Mouse (Mus musculus): ENCODE data around the gene Grb2. TPM values are rescaled to one million over a fixed set of nuclear protein-coding genes. Genes with fewer than 3 reads are reported as not detected.

Gene Grb2
- polyA plus RNA-seq, 2 experiments: 22.4 to 26.0 TPM

DNA sequence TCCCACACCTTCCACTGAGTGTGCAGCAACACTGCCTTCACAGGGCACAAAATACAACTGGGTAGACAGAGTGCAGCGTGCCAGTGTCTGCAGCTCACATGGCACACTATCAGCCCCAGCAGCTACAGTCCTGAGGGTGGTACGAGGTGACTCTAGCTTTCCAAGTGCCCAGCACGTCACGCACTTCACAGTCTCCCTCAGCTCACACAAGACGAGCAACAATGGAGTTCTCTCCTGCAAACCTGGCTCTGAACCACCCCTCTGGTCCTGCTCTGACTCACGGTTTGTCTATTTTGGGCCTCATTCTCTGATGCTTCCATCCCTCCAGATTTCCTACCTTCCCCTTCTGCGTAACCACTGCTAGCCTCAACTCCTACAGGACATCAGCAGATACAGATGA, 108.7 kb downstream of the Grb2 start:
- 83% methylated on average over 7 of the region's 7 CpGs for WGBS (ENCODE audit: insufficient replicate concordance)
- Histone ChIP-seq H3K4me1 (replicated peaks; ENCODE audit: control insufficient read depth in 2 of 2, insufficient read depth in 2 of 2, low read length in 1 of 2) (peaks cover 11 to 12% of the 10 kb centered on the region in 2 experiments), H3K4me2 (ENCODE audit: low read depth) (no peak overlapping the region), H3K36me3 (replicated peaks; ENCODE audit: control insufficient read depth, insufficient read depth, low read depth) (peaks cover 22% of the 10 kb centered on the region), H3K9ac (replicated peaks) (no peak overlapping the region), H3K9me3 (ENCODE audit: control insufficient read depth, low read length) (no peaks in the 10 kb centered on the region), H3K4me3 (ENCODE audit: insufficient read depth in 1 of 2, low read depth in 2 of 2, low read length in 2 of 2) (no peak overlapping the region), H3K27ac (no peak overlapping the region), H3K27me3 (ENCODE audit: control insufficient read depth, insufficient read depth, low read length) (no peaks in the 10 kb centered on the region)
- TF ChIP-seq CTCF (IDR thresholded peaks at IDR 0.05; ENCODE audit: low read depth) (no peak), EP300 (IDR thresholded peaks at IDR 0.05; ENCODE audit: low read depth) (no peak)
- DNase-seq (ENCODE audit: low read depth in 3 of 3, low spot score in 3 of 3) (no peak), ATAC-seq (ENCODE audit: insufficient read depth) (no peak)

DNA sequence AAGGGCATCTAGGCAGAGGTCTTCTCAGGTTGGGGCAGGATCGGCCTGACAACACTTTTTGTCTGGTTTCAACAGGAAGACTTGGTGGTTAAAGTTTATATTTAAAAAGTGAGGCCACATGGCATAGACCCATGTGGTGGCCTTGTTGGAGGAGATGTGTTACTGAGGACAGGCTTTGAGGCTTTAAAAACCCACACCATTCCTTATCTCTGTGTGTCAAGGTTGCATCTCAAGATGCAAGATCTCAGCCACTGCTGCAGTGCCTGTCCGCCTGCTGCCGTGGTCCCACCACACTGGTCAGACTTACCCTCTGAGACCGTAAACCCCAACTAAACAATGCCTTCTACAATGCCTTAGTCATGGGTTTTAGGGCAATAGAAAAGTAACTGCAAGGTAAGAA, 110.1 kb downstream of the Grb2 start:
- H3K9ac ChIP-seq (replicated peaks): no peak overlapping the region
- DNase-seq (ENCODE audit: low read depth in 3 of 3, low spot score in 3 of 3): no peak
- H3K36me3 ChIP-seq (replicated peaks; ENCODE audit: control insufficient read depth, insufficient read depth, low read depth): peaks cover 34% of the 10 kb centered on the region
- no peaks in the 10 kb centered on the region for H3K27me3 ChIP-seq (ENCODE audit: control insufficient read depth, insufficient read depth, low read length)
- H3K4me3 ChIP-seq (ENCODE audit: insufficient read depth in 1 of 2, low read depth in 2 of 2, low read length in 2 of 2): no peak overlapping the region
- H3K4me2 ChIP-seq (ENCODE audit: low read depth): no peak overlapping the region
- ATAC-seq (ENCODE audit: insufficient read depth): no peak
- 51% methylated on average over 4 of the region's 4 CpGs for WGBS (ENCODE audit: insufficient replicate concordance)
- H3K27ac ChIP-seq: no peak overlapping the region
- H3K9me3 ChIP-seq (ENCODE audit: control insufficient read depth, low read length): no peaks in the 10 kb centered on the region
- no peak for TF ChIP-seq EP300 (IDR thresholded peaks at IDR 0.05; ENCODE audit: low read depth)
- TF ChIP-seq CTCF (IDR thresholded peaks at IDR 0.05; ENCODE audit: low read depth): no peak
- peaks cover 11 to 12% of the 10 kb centered on the region in 2 experiments for H3K4me1 ChIP-seq (replicated peaks; ENCODE audit: control insufficient read depth in 2 of 2, insufficient read depth in 2 of 2, low read length in 1 of 2)

DNA sequence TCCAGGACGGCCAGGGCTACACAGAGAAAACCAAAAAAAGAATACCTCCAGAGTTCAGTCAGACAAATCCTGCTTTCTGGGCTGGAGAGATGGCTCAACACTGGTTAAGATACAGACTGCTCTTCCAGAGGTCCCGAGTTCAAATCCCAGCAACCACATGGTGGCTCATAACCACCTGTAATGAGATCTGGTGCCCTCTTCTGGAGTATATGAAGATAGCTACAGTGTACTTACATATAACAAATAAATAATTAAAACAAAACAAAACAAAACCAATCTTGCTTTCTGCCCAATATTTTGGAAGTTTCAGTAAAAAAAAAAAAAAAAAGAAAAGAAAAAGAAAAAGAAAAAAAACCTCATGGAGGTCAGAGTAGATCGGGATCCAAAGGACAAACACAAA, 113.2 kb downstream of the Grb2 start:
- 78% methylated on average over 3 of the region's 3 CpGs for WGBS (ENCODE audit: insufficient replicate concordance)
- ATAC-seq (ENCODE audit: insufficient read depth): no peak

More for the DNA sequence above, 113.2 kb downstream of the Grb2 start:
- DNase-seq (ENCODE audit: low read depth in 3 of 3, low spot score in 3 of 3): no peak
- H3K9ac ChIP-seq (replicated peaks): no peak overlapping the region
- no peak overlapping the region for H3K4me3 ChIP-seq (ENCODE audit: insufficient read depth in 1 of 2, low read depth in 2 of 2, low read length in 2 of 2)
- no peak overlapping the region for H3K4me2 ChIP-seq (ENCODE audit: low read depth)
- TF ChIP-seq CTCF (IDR thresholded peaks at IDR 0.05; ENCODE audit: low read depth): no peak
- no peak for TF ChIP-seq EP300 (IDR thresholded peaks at IDR 0.05; ENCODE audit: low read depth)
- H3K36me3 ChIP-seq (replicated peaks; ENCODE audit: control insufficient read depth, insufficient read depth, low read depth): peaks cover 55% of the 10 kb centered on the region
- H3K9me3 ChIP-seq (ENCODE audit: control insufficient read depth, low read length): no peaks in the 10 kb centered on the region
- H3K4me1 ChIP-seq (replicated peaks; ENCODE audit: control insufficient read depth in 2 of 2, insufficient read depth in 2 of 2, low read length in 1 of 2): no peaks in the 10 kb centered on the region
- no peaks in the 10 kb centered on the region for H3K27me3 ChIP-seq (ENCODE audit: control insufficient read depth, insufficient read depth, low read length)
- no peak overlapping the region for H3K27ac ChIP-seq

Other genes with a start within 250 kb of the Grb2 start
- gene Slc16a5, start 246.1 kb downstream of the Grb2 start, polyA plus RNA-seq (2012; rRNA removed): 0.02 TPM in 2 replicates
- gene Slc16a5, start 246.1 kb downstream of the Grb2 start, polyA plus RNA-seq (2014; fragmentation: Nextera tagmentation; extraction: Ambion mirVana): 0.05 TPM in 1 of 2 replicates, not detected in the other
- gene Armc7, start 232.9 kb downstream of the Grb2 start, polyA plus RNA-seq (2012; rRNA removed): 2.1 and 2.2 TPM in 2 replicates
- gene Armc7, start 232.9 kb downstream of the Grb2 start, polyA plus RNA-seq (2014; fragmentation: Nextera tagmentation; extraction: Ambion mirVana): 2.0 and 2.2 TPM in 2 replicates
- gene Nt5c, start 216.7 kb downstream of the Grb2 start, polyA plus RNA-seq (2012; rRNA removed): 27.8 and 31.9 TPM in 2 replicates
- gene Nt5c, start 216.7 kb downstream of the Grb2 start, polyA plus RNA-seq (2014; fragmentation: Nextera tagmentation; extraction: Ambion mirVana): 50.7 and 50.9 TPM in 2 replicates
- 138 and 151 TPM in 2 replicates for gene Jpt1, start 194.2 kb downstream of the Grb2 start, polyA plus RNA-seq (2012; rRNA removed)
- gene Jpt1, start 194.2 kb downstream of the Grb2 start, polyA plus RNA-seq (2014; fragmentation: Nextera tagmentation; extraction: Ambion mirVana): 233 and 256 TPM in 2 replicates
- gene Sumo2, start 172.3 kb downstream of the Grb2 start, polyA plus RNA-seq (2012; rRNA removed): 161 and 198 TPM in 2 replicates
- 393 and 406 TPM in 2 replicates for gene Sumo2, start 172.3 kb downstream of the Grb2 start, polyA plus RNA-seq (2014; fragmentation: Nextera tagmentation; extraction: Ambion mirVana)
- 96.0 and 109 TPM in 2 replicates for gene Nup85, start 144.2 kb downstream of the Grb2 start, polyA plus RNA-seq (2012; rRNA removed)
- 118 and 125 TPM in 2 replicates for gene Nup85, start 144.2 kb downstream of the Grb2 start, polyA plus RNA-seq (2014; fragmentation: Nextera tagmentation; extraction: Ambion mirVana)
- 16.2 and 24.1 TPM in 2 replicates for gene Mrps7, start 104.7 kb downstream of the Grb2 start, polyA plus RNA-seq (2012; rRNA removed)
- 52.6 and 53.3 TPM in 2 replicates for gene Mrps7, start 104.7 kb downstream of the Grb2 start, polyA plus RNA-seq (2014; fragmentation: Nextera tagmentation; extraction: Ambion mirVana)
- gene Gga3, start 104.5 kb downstream of the Grb2 start, polyA plus RNA-seq (2012; rRNA removed): 9.2 and 17.2 TPM in 2 replicates
- 6.4 and 7.2 TPM in 2 replicates for gene Gga3, start 104.5 kb downstream of the Grb2 start, polyA plus RNA-seq (2014; fragmentation: Nextera tagmentation; extraction: Ambion mirVana)
- gene Mif4gd, start 95.6 kb downstream of the Grb2 start, polyA plus RNA-seq (2012; rRNA removed): 21.1 and 25.6 TPM in 2 replicates
- 24.3 and 25.6 TPM in 2 replicates for gene Mif4gd, start 95.6 kb downstream of the Grb2 start, polyA plus RNA-seq (2014; fragmentation: Nextera tagmentation; extraction: Ambion mirVana)
- 7.4 and 10.5 TPM in 2 replicates for gene Slc25a19, start 80.3 kb downstream of the Grb2 start, polyA plus RNA-seq (2012; rRNA removed)
- gene Slc25a19, start 80.3 kb downstream of the Grb2 start, polyA plus RNA-seq (2014; fragmentation: Nextera tagmentation; extraction: Ambion mirVana): 8.5 and 9.4 TPM in 2 replicates
- 11.0 and 13.8 TPM in 2 replicates for gene Tmem94, start 56.8 kb upstream of the Grb2 start, polyA plus RNA-seq (2012; rRNA removed)
- gene Tmem94, start 56.8 kb upstream of the Grb2 start, polyA plus RNA-seq (2014; fragmentation: Nextera tagmentation; extraction: Ambion mirVana): 3.7 and 6.1 TPM in 2 replicates
- 7.1 and 7.8 TPM in 2 replicates for gene Caskin2, start 105.0 kb upstream of the Grb2 start, polyA plus RNA-seq (2012; rRNA removed)
- 4.9 and 6.1 TPM in 2 replicates for gene Caskin2, start 105.0 kb upstream of the Grb2 start, polyA plus RNA-seq (2014; fragmentation: Nextera tagmentation; extraction: Ambion mirVana)
- 12.4 and 12.9 TPM in 2 replicates for gene Tsen54, start 106.1 kb upstream of the Grb2 start, polyA plus RNA-seq (2012; rRNA removed)
- gene Tsen54, start 106.1 kb upstream of the Grb2 start, polyA plus RNA-seq (2014; fragmentation: Nextera tagmentation; extraction: Ambion mirVana): 9.7 and 12.4 TPM in 2 replicates
- 9.4 and 10.5 TPM in 2 replicates for gene Llgl2, start 115.5 kb upstream of the Grb2 start, polyA plus RNA-seq (2012; rRNA removed)
- 7.5 and 9.3 TPM in 2 replicates for gene Llgl2, start 115.5 kb upstream of the Grb2 start, polyA plus RNA-seq (2014; fragmentation: Nextera tagmentation; extraction: Ambion mirVana)
- 0.36 and 0.42 TPM in 2 replicates for gene Myo15b, start 149.8 kb upstream of the Grb2 start, polyA plus RNA-seq (2012; rRNA removed)
- gene Myo15b, start 149.8 kb upstream of the Grb2 start, polyA plus RNA-seq (2014; fragmentation: Nextera tagmentation; extraction: Ambion mirVana): 0.09 and 0.29 TPM in 2 replicates
- 20.6 and 25.1 TPM in 2 replicates for gene Smim5, start 191.4 kb upstream of the Grb2 start, polyA plus RNA-seq (2012; rRNA removed)
- gene Smim5, start 191.4 kb upstream of the Grb2 start, polyA plus RNA-seq (2014; fragmentation: Nextera tagmentation; extraction: Ambion mirVana): 45.3 and 48.8 TPM in 2 replicates
- gene Smim6, start 203.4 kb upstream of the Grb2 start, polyA plus RNA-seq (2012; rRNA removed): 1.5 and 1.8 TPM in 2 replicates
- gene Smim6, start 203.4 kb upstream of the Grb2 start, polyA plus RNA-seq (2014; fragmentation: Nextera tagmentation; extraction: Ambion mirVana): 2.0 and 2.2 TPM in 2 replicates
- 8.7 and 22.6 TPM in 2 replicates for gene Sap30bp, start 224.7 kb upstream of the Grb2 start, polyA plus RNA-seq (2012; rRNA removed)
- 20.0 and 21.2 TPM in 2 replicates for gene Sap30bp, start 224.7 kb upstream of the Grb2 start, polyA plus RNA-seq (2014; fragmentation: Nextera tagmentation; extraction: Ambion mirVana)
- 6.7 and 7.3 TPM in 2 replicates for gene Recql5, start 224.9 kb upstream of the Grb2 start, polyA plus RNA-seq (2012; rRNA removed)
- 6.1 and 6.5 TPM in 2 replicates for gene Recql5, start 224.9 kb upstream of the Grb2 start, polyA plus RNA-seq (2014; fragmentation: Nextera tagmentation; extraction: Ambion mirVana)

All from liver, embryonic 14.5 days (tissue).